Mouse (Mus musculus) neutrophil, adult 65 days (primary cell): Measurements from ENCODE around the gene Gm17555. TPM values are rescaled to one million over a fixed set of nuclear protein-coding genes. Genes with fewer than 3 reads are reported as not detected.

Source experiments
- total RNA-seq: library from RNA; stranded (reverse); gene quantifications from 2 replicates; pipeline ENCODE4 v1.2.4, GENCODE M21; 2023

Gm17555 gene
- total RNA-seq: not detected in 2 replicates

DNA sequence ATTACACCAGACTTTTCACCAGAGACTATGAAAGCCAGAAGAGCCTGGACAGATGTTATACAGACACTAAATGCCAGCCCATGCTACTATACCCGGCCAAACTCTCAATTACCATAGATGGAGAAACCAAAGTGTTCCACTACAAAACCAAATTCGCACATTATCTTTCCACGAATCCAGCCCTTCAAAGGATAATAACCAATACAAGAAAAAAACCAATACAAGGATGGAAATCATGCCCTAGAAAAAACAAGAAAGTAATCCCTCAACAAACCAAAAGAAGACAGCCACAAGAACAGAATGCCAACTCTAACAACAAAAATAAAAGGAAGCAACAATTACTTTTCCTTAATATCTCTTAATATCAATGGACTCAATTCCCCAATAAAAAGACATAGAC, at the start of gene Gm17555:
Gene Gm17555 (plus strand): TSS at position 301 of the 400 bp plus-strand sequence.

Other genes with a start within 250 kb of the Gm17555 start
- not detected in 2 replicates for gene Fgf7, start 180.4 kb upstream of the Gm17555 start, total RNA-seq
- gene Fam227b, start 63.1 kb upstream of the Gm17555 start, total RNA-seq: not detected in 2 replicates
- 1.8 and 2.1 TPM in 2 replicates for gene Dtwd1, start 63.0 kb upstream of the Gm17555 start, total RNA-seq